Mouse (Mus musculus) gonadal fat pad, adult 2 months (tissue): ENCODE measurements around the gene Gm17571. TPM values are rescaled to one million over a fixed set of nuclear protein-coding genes. Genes with fewer than 3 reads are reported as not detected.

Experiments used
- DNase-seq: peaks from one replicate; pipeline ENCODE4 v3.0.0-alpha.2; 2012; ENCODE audit warnings: low read depth
- polyA plus RNA-seq: library from polyadenylated mRNA; depleted of rRNA; stranded (reverse); fragments of >200 nt; gene quantifications from 2 replicates; pipeline ENCODE4 v1.2.3, GENCODE M21; 2012; rRNA removed

Gene Gm17571
- polyA plus RNA-seq, 1 experiment, result not detected

DNA sequence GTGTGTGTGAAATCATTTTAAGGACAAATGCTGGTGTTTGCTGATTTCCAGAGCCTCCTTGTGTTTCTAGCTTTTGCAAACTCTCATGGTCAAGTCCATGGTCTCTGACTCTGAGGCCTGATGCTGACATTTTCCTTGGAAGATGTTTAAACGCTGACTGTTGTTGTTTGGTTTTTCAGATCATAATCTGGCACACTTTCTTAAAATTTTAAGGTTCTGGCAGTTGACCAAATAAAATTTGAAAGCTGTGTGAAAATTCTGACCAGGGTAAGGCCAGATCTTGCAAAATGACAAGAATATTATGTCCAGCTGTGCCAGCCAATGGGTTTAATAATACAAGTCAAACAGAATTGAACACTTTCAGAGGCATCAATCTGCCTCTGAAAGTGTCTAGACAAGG, 8.7 kb upstream of the Gm17571 start:
- no peak for DNase-seq

DNA sequence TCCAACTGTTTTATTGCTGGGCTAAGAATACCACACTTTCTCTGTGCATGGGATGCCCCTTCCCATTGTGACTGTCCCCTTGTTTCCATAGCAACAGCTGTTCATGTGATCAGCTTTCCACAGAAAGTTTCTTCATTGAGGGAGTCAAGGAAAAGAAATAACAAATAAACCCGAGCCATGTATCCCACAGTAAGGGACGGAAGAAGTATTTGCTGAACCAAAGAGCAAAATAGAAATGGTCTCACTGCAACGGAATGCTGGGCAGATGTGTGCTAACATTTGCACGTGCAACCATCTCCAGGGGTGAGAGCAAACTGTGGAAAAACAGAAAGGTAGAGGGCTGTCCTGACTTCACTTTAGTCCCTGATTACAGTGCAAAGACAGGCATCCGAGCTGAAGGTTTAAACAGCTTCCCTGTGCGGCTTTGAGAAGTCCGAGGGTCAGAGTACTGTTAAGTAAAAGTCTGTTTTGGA, 8.1 kb upstream of the Gm17571 start:
- DNase-seq, result no peak

DNA sequence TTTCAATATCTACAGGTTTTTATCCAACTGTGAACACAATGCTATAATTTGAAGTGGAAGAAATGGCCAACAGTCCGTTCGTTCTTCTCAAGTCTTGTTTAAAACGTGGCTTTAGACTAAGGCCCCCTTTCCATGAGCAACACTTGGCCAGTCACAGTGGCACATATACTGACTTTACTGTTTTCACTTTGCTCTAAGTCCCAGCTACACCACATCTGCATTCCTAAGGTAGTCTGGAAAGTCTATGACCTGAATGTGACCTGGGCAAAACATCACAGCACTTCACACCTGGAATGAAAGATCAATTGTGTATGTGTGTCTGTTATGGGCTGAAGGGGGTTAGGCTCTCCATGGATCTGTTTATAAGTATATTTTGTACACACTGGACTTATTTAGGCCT, 2.2 kb upstream of the Gm17571 start:
- DNase-seq, result no peak

DNA sequence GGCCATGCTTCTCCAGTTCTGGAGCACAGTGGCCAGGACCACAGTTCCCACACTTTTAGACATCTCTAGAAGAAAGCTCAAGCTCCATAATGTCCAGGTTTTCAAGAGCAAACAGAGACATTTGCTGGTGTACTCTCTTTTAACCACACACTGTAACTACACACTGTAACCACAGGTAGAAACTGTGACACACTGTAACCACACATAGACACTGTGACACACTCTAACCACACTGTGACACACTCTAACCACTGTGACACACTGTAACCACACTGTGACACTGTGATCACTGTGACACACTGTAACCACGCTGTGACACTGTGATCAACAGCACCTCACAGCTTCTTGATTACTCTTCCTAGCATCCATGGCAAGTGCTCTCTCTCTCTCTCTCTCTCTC, 317 bp downstream of the Gm17571 start:
- no peak for DNase-seq

GRCm38 (mm10) chr9:13443484-13444211, 2.9 kb downstream of the Gm17571 start:
- DNase-seq, result no peak

DNA sequence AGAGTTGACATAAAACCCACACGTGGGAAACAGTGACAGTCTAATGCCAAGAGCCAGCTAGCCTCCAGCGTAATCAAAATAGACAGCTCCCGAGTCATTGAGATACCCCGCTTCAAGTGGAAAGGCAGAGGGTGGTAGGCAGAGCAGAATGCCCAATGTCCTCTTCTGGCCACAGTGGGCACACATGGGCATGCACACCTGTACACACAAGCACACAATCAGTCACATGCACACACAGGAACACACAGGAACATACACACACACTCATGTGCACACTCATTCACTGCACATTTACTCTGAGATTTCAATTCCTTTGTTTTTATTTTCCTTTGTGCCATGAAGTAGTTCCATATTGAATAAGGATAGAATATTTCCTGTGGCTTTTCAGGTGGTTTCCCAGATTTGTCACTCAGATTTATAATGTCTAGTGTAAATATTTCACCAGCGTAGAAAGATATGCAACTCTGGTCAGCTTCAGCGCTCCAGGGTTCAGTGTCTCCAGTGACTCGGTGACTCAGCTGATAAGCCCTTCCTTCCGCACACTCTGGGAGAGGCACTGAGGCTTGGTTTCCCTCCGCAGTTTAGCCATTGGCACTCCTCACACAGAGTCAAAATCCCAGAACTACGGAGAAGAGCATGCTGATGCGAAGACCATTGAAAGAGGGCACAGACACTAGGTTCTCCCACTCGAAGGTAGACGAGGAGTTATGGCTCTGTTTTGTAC, 4.4 kb downstream of the Gm17571 start:
- no peak for DNase-seq

DNA sequence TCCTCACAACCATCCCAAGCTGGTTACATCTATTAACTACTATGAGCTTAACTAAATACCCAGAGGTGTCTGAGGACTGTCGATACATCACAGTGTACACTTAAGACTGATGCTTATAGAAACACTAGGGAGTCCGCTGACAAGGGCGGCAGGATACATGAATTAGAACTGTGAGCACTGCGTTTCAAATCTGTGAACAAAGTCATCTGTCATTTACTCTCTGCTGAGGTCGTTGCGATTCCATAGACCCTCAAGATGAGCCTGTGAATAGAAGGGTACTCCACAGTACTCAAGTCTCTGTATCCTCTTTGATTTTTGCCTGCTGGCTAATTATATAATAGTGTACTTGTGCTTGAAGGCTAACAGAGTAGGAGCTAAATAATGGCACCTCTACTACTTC, 5.6 kb downstream of the Gm17571 start:
- no peak for DNase-seq

DNA sequence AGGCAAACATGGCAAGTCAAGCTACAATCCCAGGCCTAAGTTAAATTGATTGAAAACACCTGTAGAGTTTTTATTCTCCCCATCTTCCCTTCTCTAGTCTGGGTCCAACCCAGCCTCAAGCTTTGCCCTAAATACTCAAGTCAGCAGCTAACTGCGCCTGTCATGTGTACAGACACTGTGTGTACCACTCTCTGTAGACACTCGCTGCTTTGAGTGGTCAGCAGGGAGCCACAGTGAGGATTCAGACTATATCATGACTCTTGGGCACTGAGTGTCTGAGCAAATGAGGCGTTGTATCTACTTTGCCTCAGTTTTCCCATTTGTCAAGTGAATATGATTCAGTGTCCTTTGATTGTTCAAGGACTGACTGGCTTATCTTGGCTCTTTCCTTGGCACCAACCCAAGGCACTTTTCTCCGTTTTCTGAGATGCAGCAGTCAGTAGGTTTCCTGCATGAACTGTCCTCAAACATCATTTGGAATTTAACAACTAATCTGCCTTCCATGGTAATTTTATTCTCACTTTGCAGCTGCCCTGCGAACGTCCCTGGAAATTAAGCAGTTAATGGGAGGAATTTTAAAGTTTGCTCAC, 13.0 kb downstream of the Gm17571 start:
- no peak for DNase-seq

DNA sequence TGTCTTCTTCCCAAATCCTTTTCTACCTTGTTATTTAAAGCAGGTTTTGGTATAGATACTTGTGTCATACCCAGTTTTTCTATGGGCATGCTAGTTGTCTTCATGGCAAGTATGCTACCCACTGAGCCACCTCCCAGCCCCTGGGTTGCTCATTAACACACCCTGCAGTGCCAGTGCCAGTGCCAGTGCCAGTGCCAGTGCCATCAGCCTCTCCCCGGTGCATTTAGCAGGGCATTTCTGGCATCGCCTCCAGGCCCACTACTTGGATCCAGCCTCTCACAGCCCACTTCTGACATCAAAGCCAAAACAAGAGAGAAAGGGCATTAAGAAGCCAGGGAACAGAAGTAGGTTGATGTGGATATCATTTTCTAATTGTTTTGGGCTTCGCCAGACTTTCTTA, 14.9 kb downstream of the Gm17571 start:
- no peak for DNase-seq

DNA sequence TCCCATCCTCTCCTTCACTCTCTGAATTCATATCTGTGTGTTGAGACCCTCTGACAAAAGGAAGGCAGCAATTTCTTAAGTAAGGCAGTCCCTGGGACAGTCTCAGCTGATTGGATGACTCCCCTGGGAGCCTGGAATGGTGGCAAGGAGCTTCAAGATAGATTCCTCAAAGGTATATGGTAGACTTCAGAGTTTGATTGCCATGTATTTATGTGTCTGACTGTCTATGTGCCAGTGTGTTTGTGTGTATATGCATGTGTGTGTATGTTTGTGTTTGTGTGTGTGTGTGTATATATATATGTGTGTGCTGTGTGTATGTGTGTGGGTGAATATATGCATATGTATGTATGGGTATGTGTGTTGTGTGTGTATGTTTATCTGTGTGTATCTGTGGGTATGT, 15.8 kb downstream of the Gm17571 start:
- DNase-seq, result no peak

DNA sequence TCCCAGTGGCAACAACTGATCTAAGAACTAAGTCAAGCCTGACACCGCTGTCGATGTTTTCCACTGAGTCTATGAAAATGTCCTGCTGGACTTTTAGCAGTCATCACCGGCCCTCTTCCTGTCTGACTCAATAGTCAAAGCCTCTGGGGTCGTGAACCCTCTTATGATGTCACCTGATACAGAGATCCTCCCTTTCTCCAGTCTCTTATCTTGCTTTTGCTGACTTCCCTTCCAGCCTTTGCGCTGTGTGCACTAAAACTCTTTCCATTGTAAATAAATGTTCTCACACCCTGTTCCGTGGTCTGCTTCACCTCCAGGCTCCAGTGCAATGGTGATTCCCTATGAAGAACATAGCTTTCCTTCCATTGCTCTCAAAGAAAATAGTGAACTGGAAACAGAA, 16.3 kb downstream of the Gm17571 start:
- no peak for DNase-seq

GRCm38 (mm10) chr9:13429477-13430125, 17.0 kb downstream of the Gm17571 start:
- no peak for DNase-seq

GRCm38 (mm10) chr9:13425031-13425940, 21.3 kb downstream of the Gm17571 start:
- no peak for DNase-seq

GRCm38 (mm10) chr9:13414230-13414766, 32.3 kb downstream of the Gm17571 start:
- no peak for DNase-seq

Other genes with a start within 250 kb of the Gm17571 start
- gene Jrkl, start 200.9 kb downstream of the Gm17571 start, polyA plus RNA-seq, result 1.2 TPM in 2 replicates
- 10.7 and 11.1 TPM in 2 replicates for gene Ccdc82, start 199.8 kb downstream of the Gm17571 start, polyA plus RNA-seq
- 8.4 and 8.6 TPM in 2 replicates for gene Maml2, start 148.8 kb downstream of the Gm17571 start, polyA plus RNA-seq